Mouse (Mus musculus) small intestine, adult 2 months (tissue): ENCODE measurements at regions not wholly inside any gene's neighbourhood (a gene's known extent, or its start where the extent isn't known, plus 50 kb on each side); places are given as distances from the start of the nearest gene placed in this dataset.

Source experiments
- CTCF ChIP-seq: fragments of 200-500 bp; IDR thresholded peaks from 2 replicates; pipeline ENCODE4 v1.5.1; 2012; ENCODE audit warnings: low read depth, mild to moderate bottlenecking, control low read depth, inconsistent platforms, low read length, moderate library complexity, mixed read lengths; ENCODE audit not compliant: insufficient replicate concordance, insufficient read length; ENCODE audit errors: extremely low read depth
- POLR2A ChIP-seq: fragments of 200-500 bp; IDR thresholded peaks from 2 replicates; pipeline ENCODE4 v1.6.1; 2012; ENCODE audit warnings: low read depth, mild to moderate bottlenecking, control low read depth, inconsistent platforms, low read length, moderate library complexity

- TF ChIP-seq CTCF (no peak), POLR2A (no peak)
Measured at GRCm38 (mm10) chr8:18216516-18216915, 761.5 kb downstream of the Defb40 start.
